8 mouse cellular contexts compared by ENCODE assay signal in the genomic region with DNA sequence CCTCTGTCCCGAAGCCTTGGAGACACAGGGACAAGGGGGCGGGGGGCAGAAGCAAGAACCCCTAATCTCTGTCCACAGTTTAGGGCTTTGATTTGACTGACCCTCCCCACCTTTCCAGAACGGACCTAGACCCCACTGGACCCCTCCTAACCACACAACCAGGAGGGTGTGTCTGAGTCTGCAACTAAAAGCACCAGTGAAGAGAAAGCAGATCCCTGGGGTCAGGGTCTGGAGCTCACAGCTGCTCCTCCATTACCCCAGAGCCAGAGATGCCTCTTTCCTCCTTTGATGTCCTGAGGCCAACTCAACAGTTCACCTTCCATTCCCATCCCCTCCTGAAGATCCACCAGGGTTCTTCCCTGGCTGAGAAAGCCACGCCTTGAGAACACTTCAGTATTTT. TPM values are rescaled to one million over a fixed set of nuclear protein-coding genes. Genes with fewer than 3 reads are reported as not detected.
DNase-seq lines count a peak whose midpoint lies in the region; ATAC-seq and TF ChIP-seq lines count a peak whose summit lies in the region.

No protein-coding gene starts in this region.

- TF ChIP-seq POLR2A in thymus, adult 2 months (IDR thresholded peaks at IDR 0.05; ENCODE audit: control insufficient read depth, extremely low read depth, insufficient read depth, low read length, poor library complexity) = no peak

- H3K9me3 ChIP-seq in liver, embryonic 15.5 days (replicated peaks) = 0 out of 2 replicates have a peak, but pooled peaks cover 3% of the 10 kb centered on the region

- 58% methylated on average over 4 of the region's 4 CpGs for WGBS in thymus, adult 2 months
- WGBS in liver, embryonic 15.5 days (ENCODE audit: insufficient replicate concordance) = 43% methylated on average over 4 of the region's 4 CpGs

- H3K9ac ChIP-seq in liver, embryonic 15.5 days = peak overlapping the region; percentile 87

- H3K27me3 ChIP-seq in thymus, adult 2 months (ENCODE audit: control insufficient read depth, insufficient read depth, low read length) = no peaks in the 10 kb centered on the region
- no peaks in the 10 kb centered on the region for H3K27me3 ChIP-seq in liver, embryonic 15.5 days

- H3K27ac ChIP-seq in thymus, adult 2 months (ENCODE audit: control insufficient read depth, insufficient read depth, low read length) = no peak overlapping the region
- no peak overlapping the region for H3K27ac ChIP-seq in liver, embryonic 15.5 days (replicated peaks)

- no peaks in the 10 kb centered on the region for H3K36me3 ChIP-seq in thymus, adult 2 months (ENCODE audit: control insufficient read depth, insufficient read depth, low read length)
- H3K36me3 ChIP-seq in liver, embryonic 15.5 days (replicated peaks) = no peaks in the 10 kb centered on the region

- H3K4me1 ChIP-seq in thymus, adult 2 months (replicated peaks; ENCODE audit: control insufficient read depth, insufficient read depth, low read length) = peaks cover 25% of the 10 kb centered on the region
- H3K4me1 ChIP-seq in liver, embryonic 15.5 days (replicated peaks) = peaks cover 19% of the 10 kb centered on the region

- no peak for ATAC-seq in liver, embryonic 15.5 days (ENCODE audit: insufficient read depth)
- no peak for ATAC-seq in inflammation-experienced regulatory T-cells, adult 6 months

- peak overlapping the region; percentile 88 for H3K4me2 ChIP-seq in liver, embryonic 15.5 days

- TF ChIP-seq CTCF in thymus, adult 2 months (IDR thresholded peaks at IDR 0.05; ENCODE audit: borderline replicate concordance, control insufficient read depth, extremely low read depth, insufficient read depth, low read length, poor library complexity) = no peak

- DNase-seq in embryo, embryonic 10 days (ENCODE audit: low spot score) = peak; percentile 28
- DNase-seq in embryo, embryonic 9.5 days (ENCODE audit: extremely low spot score) = no peak
- no peak for DNase-seq in thymus, adult 2 months
- DNase-seq in thymus, postnatal 0 days (ENCODE audit: low spot score) = no peak
- no peak for DNase-seq in urinary bladder, postnatal 4 days (ENCODE audit: low spot score in 2 of 2)
- DNase-seq in thymus, postnatal 14 days = no peak

- H3K4me3 ChIP-seq in thymus, adult 2 months (ENCODE audit: control insufficient read depth, insufficient read depth, low read length) = peak overlapping the region; percentile 55
- peak overlapping the region; percentile 83 for H3K4me3 ChIP-seq in liver, embryonic 15.5 days (replicated peaks)

RNA-seq across cellular contexts. Expression of a gene that starts 1.0 kb away (rescaled TPM):
- 81.9 and 95.3 TPM in 2 replicates for polyA plus RNA-seq in thymus, adult 2 months (2012; rRNA removed)
- polyA plus RNA-seq in thymus, postnatal 0 days (2015; fragmentation: Nextera tagmentation; extraction: Ambion mirVana) = 13.0 and 15.4 TPM in 2 replicates
- 2.8 and 3.7 TPM in 2 replicates for polyA plus RNA-seq in liver, embryonic 15.5 days (2015; fragmentation: Nextera tagmentation; extraction: Ambion mirVana)
- 1 to 10 TPM; 3.2 to 7.4 (median 7.0) TPM for polyA plus RNA-seq in inflammation-experienced regulatory T-cells, adult 6 months (2017; shearing (Covaris generic))

RNA-seq across cellular contexts. Expression of a gene that starts 22.5 kb away (rescaled TPM):
- 8.9 and 12.8 TPM in 2 replicates for polyA plus RNA-seq in thymus, adult 2 months (2012; rRNA removed)
- 16.2 and 16.8 TPM in 2 replicates for polyA plus RNA-seq in thymus, postnatal 0 days (2015; fragmentation: Nextera tagmentation; extraction: Ambion mirVana)
- 11.0 and 13.6 TPM in 2 replicates for polyA plus RNA-seq in liver, embryonic 15.5 days (2015; fragmentation: Nextera tagmentation; extraction: Ambion mirVana)
- 1 to 10 TPM; 1.2 to 9.8 (median 1.8) TPM for polyA plus RNA-seq in inflammation-experienced regulatory T-cells, adult 6 months (2017; shearing (Covaris generic))

RNA-seq across cellular contexts. Expression of a gene that starts 22.7 kb away (rescaled TPM):
- polyA plus RNA-seq in thymus, adult 2 months (2012; rRNA removed) = 33.9 and 34.7 TPM in 2 replicates
- polyA plus RNA-seq in thymus, postnatal 0 days (2015; fragmentation: Nextera tagmentation; extraction: Ambion mirVana) = 109 and 134 TPM in 2 replicates
- polyA plus RNA-seq in liver, embryonic 15.5 days (2015; fragmentation: Nextera tagmentation; extraction: Ambion mirVana) = 54.7 and 59.9 TPM in 2 replicates
- polyA plus RNA-seq in inflammation-experienced regulatory T-cells, adult 6 months (2017; shearing (Covaris generic)) = 10 to 100 TPM; 60.7 to 91.2 (median 68.4) TPM

RNA-seq across cellular contexts. Expression of a gene that starts 28.0 kb away (rescaled TPM):
- polyA plus RNA-seq in thymus, adult 2 months (2012; rRNA removed) = not detected in 2 replicates
- polyA plus RNA-seq in thymus, postnatal 0 days (2015; fragmentation: Nextera tagmentation; extraction: Ambion mirVana) = 0.08 and 0.13 TPM in 2 replicates
- polyA plus RNA-seq in liver, embryonic 15.5 days (2015; fragmentation: Nextera tagmentation; extraction: Ambion mirVana) = not detected in 2 replicates
- polyA plus RNA-seq in inflammation-experienced regulatory T-cells, adult 6 months (2017; shearing (Covaris generic)) = not detected

RNA-seq across cellular contexts. Expression of a gene that starts 46.7 kb away (rescaled TPM):
- 62.3 and 68.2 TPM in 2 replicates for polyA plus RNA-seq in thymus, adult 2 months (2012; rRNA removed)
- polyA plus RNA-seq in thymus, postnatal 0 days (2015; fragmentation: Nextera tagmentation; extraction: Ambion mirVana) = 114 and 118 TPM in 2 replicates
- 91.3 and 93.2 TPM in 2 replicates for polyA plus RNA-seq in liver, embryonic 15.5 days (2015; fragmentation: Nextera tagmentation; extraction: Ambion mirVana)
- 10 to 100 TPM in 1 of 3 experiments, 1 to 10 TPM in 2; 7.0 to 21.5 (median 9.9) TPM for polyA plus RNA-seq in inflammation-experienced regulatory T-cells, adult 6 months (2017; shearing (Covaris generic))
